Mouse (Mus musculus) hindbrain, embryonic 12.5 days (tissue): ENCODE results near the gene Ap2b1. TPM values are rescaled to one million over a fixed set of nuclear protein-coding genes. Genes with fewer than 3 reads are reported as not detected.
A peak's percentile ranks its signal among the peaks of the same experiment; 100 is the strongest.

ENCODE experiments used
- ATAC-seq: fragments of 200-750 bp; cut with Nextera tagmentation; 2 replicates; pipeline ENCODE4 v1.8.0; 2017; ENCODE audit warnings: moderate TSS enrichment; ENCODE audit not compliant: low FRiP score
- H3K27ac ChIP-seq: fragments of 300-500 bp; sonication (generic); 2 replicates; pipeline ENCODE4 v1.5.1; 2016; ENCODE audit warnings: mild to moderate bottlenecking
- H3K27me3 ChIP-seq: fragments of 300-500 bp; sonication (generic); 2 replicates; pipeline ENCODE4 v1.6.1; 2016; ENCODE audit warnings: mild to moderate bottlenecking
- H3K36me3 ChIP-seq: fragments of 300-500 bp; sonication (generic); 2 replicates; pipeline ENCODE4 v1.6.1; 2016; ENCODE audit warnings: mild to moderate bottlenecking
- H3K4me1 ChIP-seq: fragments of 300-500 bp; sonication (generic); 2 replicates; pipeline ENCODE4 v1.6.1; 2016
- H3K4me2 ChIP-seq: fragments of 300-500 bp; sonication (generic); replicated peaks from 2 replicates; pipeline ENCODE4 v1.6.1; 2016; ENCODE audit warnings: mild to moderate bottlenecking
- H3K4me3 ChIP-seq: fragments of 300-500 bp; sonication (generic); 2 replicates; pipeline ENCODE4 v1.5.1; 2016; ENCODE audit warnings: mild to moderate bottlenecking
- H3K9ac ChIP-seq: fragments of 300-500 bp; sonication (generic); 2 replicates; pipeline ENCODE4 v1.6.1; 2016; ENCODE audit warnings: mild to moderate bottlenecking, moderate library complexity
- H3K9me3 ChIP-seq: fragments of 300-500 bp; sonication (generic); replicated peaks from 2 replicates; pipeline ENCODE4 v1.6.1; 2016; ENCODE audit warnings: mild to moderate bottlenecking
- WGBS: fragments of 180-500 bp; shearing (Covaris S2); methylation state at CpG from one replicate; pipeline ENCODE4 v1.1.7; 2016; 5-methylcytosine and 5-hydroxymethylcytosine counted together
- polyA plus RNA-seq: library from polyadenylated mRNA; unstranded; fragments of >200 nt; fragmentation: Nextera tagmentation; extraction: Ambion mirVana; gene quantifications from 2 replicates; pipeline ENCODE4 v1.2.1, GENCODE M21; 2016

The Ap2b1 gene
- polyA plus RNA-seq, 1 experiment from 2014 or later = 113 TPM

GRCm38 (mm10) chr11:83437377-83437776 is 138.6 kb downstream of the Ap2b1 start, which contains the start of gene 1700020L24Rik:
Gene 1700020L24Rik (plus strand): TSS chr11:83437677.
- H3K4me2 ChIP-seq = no peak within 1 kb of the TSS
- H3K27me3 ChIP-seq = peaks cover 20% of the 10 kb centered on the region
- no peak within 1 kb of the TSS for H3K9ac ChIP-seq
- no peak within 1 kb of the TSS for H3K4me3 ChIP-seq
- H3K36me3 ChIP-seq = no peaks in the 10 kb centered on the region
- H3K9me3 ChIP-seq = no peaks in the 10 kb centered on the region
- 73% methylated on average over 1 of the region's 1 CpGs for WGBS
- H3K4me1 ChIP-seq = peaks cover under 1% of the 10 kb centered on the region; the same call in 1 of the 2 replicates
- no peak within 1 kb of the TSS for H3K27ac ChIP-seq
- no peak for ATAC-seq

DNA sequence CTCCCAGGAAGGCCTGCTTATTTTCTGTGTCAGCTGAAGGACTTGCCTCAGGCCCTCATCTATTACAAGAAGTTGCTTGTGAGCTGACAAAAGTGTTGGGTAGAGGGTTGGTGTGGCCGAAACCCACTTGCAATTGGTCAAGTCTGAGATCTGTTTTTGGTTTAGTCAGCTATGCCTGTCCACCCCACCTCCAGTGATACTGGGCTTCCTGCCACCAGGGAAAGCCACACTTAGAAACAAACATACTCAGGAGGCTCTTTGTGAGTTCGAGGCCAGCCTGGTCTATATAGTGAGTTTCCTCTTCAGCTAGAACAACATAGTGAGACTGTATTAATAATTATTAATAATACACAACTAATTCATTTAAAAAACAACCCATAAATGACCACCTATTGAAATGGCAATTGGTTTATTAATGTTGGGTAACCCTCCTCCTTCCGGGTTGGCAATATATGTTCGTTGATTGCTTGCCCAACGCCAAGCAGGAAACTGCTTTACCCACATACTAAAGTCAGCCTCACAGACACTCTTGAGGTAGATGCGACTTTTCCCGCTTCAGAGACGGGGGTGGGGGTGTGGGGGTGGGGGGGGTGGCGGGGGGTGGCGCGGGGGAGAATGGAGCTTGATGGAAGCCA is 140.7 kb downstream of the Ap2b1 start:
- no peaks in the 10 kb centered on the region for H3K9me3 ChIP-seq
- H3K4me1 ChIP-seq = peaks cover 7% of the 10 kb centered on the region
- H3K36me3 ChIP-seq = no peaks in the 10 kb centered on the region
- ATAC-seq = no peak
- H3K27me3 ChIP-seq = peaks cover 42% of the 10 kb centered on the region
- H3K4me2 ChIP-seq = peak overlapping the region; percentile 80
- H3K9ac ChIP-seq = peak overlapping the region; percentile 60
- peak overlapping the region; percentile 50 for H3K4me3 ChIP-seq
- H3K27ac ChIP-seq = no peak overlapping the region
- 33% methylated on average over 11 of the region's 11 CpGs for WGBS

DNA sequence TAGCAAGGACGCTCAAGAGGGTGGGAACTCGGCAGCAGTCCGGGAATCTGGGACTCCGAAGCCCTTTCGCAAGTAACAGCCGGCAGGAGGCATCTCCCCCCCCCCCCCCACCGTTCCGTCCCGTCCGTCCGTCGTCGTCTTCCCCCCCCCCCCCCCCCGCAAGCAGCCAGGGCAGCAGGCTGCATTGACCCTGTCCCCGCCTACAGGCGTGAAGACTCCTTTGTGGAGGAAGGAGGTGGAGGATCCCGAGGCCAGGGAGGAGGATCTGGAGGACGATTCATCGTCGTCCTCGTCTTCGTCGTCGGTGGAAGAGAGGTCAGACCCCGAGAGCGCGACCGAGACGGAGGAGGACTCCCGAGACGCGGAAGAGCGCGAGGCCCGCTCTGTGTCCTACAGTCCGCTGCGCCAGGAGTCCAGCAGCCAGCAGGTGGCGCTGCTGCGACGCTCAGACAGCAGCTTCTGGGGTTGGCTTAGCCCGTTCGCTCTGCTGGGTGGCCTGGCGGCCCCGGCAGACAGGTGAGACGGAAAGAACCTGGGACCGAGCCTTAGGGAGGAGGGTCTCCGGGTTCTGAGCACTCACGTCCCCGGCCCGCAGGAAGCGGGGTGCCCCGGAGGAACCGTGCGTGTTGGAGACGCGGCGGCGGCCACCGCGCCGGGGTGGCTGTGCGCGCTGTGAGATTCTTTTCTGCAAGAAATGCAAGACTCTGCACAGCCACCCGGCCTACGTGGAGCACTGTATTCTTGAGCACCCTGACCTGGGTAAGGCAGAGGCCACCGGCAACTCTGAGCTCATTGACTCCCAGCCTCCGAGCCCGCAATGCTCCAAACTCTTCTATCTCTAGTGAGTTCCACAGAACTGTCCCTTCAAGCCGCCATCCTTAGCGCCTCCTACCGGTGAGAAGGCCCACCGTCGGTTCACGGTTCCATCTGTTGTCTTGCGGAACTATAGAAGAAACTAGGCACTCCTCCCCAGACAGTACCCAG is 141.5 kb downstream of the Ap2b1 start:
- Histone ChIP-seq H3K27me3 (peaks cover 50% of the 10 kb centered on the region), H3K36me3 (no peaks in the 10 kb centered on the region), H3K9me3 (no peaks in the 10 kb centered on the region), H3K4me1 (peaks cover 10% of the 10 kb centered on the region), H3K4me2 (peak overlapping the region; percentile 80), H3K9ac (peak overlapping the region; percentile 60), H3K27ac (no peak overlapping the region), H3K4me3 (peak overlapping the region; percentile 50)
- 0% methylated on average over 64 of the region's 75 CpGs for WGBS
- ATAC-seq = peak; percentile 93

DNA sequence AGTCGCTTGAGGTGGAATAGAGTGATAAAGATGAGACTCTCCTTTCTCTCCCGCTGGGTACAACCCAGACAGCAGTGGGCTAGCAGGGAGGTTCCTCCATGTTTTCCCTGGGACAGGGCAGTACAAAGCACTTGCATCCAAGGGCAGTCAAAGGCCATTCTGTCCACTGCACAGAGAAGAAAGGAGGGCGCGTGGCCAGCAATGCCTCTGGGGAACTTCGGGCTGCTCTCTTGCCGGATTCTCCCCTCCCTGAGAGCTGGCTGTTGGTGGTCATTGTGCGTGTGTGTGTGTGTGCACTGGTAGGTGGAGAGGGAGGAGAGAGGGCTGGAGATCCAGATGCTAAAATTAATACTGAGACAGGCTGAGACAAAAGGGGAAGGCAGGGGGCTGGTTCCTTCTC is 142.4 kb downstream of the Ap2b1 start:
- Histone ChIP-seq H3K4me2 (peak overlapping the region; percentile 80; the same call in 1 of the 2 replicates), H3K9me3 (no peaks in the 10 kb centered on the region), H3K27ac (no peak overlapping the region), H3K9ac (no peak overlapping the region), H3K4me1 (peaks cover 10% of the 10 kb centered on the region), H3K27me3 (peaks cover 56% of the 10 kb centered on the region), H3K36me3 (no peaks in the 10 kb centered on the region), H3K4me3 (no peak overlapping the region)
- no peak for ATAC-seq
- 38% methylated on average over 7 of the region's 7 CpGs for WGBS

- Histone ChIP-seq H3K27ac (no peak overlapping the region), H3K9ac (no peak overlapping the region), H3K4me3 (peak overlapping the region; percentile 24), H3K4me2 (peak overlapping the region; percentile 46), H3K27me3 (peaks cover 61% of the 10 kb centered on the region), H3K9me3 (no peaks in the 10 kb centered on the region), H3K4me1 (peaks cover 13% of the 10 kb centered on the region), H3K36me3 (no peaks in the 10 kb centered on the region)
- ATAC-seq = no peak
- 15% methylated on average over 29 of the region's 29 CpGs for WGBS
Observed at GRCm38 (mm10) chr11:83442596-83443267, 143.9 kb downstream of the Ap2b1 start.

DNA sequence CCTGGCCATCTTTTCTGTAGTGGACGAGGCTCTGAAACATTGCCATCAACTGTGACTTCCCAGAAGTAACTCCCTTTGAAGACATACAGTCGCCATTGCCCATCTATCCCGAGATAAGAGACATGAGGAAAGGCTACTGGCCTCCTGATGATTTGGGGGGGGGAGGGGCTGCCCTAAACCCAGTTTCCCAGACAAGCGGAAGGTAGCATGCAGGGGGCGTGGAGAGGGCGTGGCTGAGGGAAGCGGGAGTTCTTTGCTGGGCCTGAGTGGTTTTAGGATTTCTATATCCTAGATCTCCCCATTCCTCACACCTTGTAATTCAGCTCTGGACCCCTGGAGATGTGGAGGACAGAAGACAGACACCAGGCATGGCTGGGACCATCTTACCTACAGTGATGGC is 145.0 kb downstream of the Ap2b1 start:
- Histone ChIP-seq H3K9ac (no peak overlapping the region), H3K9me3 (no peaks in the 10 kb centered on the region), H3K27ac (no peak overlapping the region), H3K36me3 (no peaks in the 10 kb centered on the region), H3K4me3 (no peak overlapping the region), H3K4me1 (peaks cover 23% of the 10 kb centered on the region), H3K27me3 (peaks cover 56% of the 10 kb centered on the region), H3K4me2 (no peak overlapping the region)
- WGBS = 11% methylated on average over 7 of the region's 7 CpGs
- ATAC-seq = no peak

GRCm38 (mm10) chr11:83445001-83445400 is 146.2 kb downstream of the Ap2b1 start:
- Histone ChIP-seq H3K9me3 (no peaks in the 10 kb centered on the region), H3K9ac (no peak overlapping the region), H3K4me3 (peak overlapping the region; percentile 11), H3K27me3 (peaks cover 56% of the 10 kb centered on the region), H3K27ac (no peak overlapping the region), H3K36me3 (no peaks in the 10 kb centered on the region), H3K4me2 (peak overlapping the region; percentile 35), H3K4me1 (peaks cover 30% of the 10 kb centered on the region)
- ATAC-seq = no peak
- WGBS = 23% methylated on average over 19 of the region's 19 CpGs

DNA sequence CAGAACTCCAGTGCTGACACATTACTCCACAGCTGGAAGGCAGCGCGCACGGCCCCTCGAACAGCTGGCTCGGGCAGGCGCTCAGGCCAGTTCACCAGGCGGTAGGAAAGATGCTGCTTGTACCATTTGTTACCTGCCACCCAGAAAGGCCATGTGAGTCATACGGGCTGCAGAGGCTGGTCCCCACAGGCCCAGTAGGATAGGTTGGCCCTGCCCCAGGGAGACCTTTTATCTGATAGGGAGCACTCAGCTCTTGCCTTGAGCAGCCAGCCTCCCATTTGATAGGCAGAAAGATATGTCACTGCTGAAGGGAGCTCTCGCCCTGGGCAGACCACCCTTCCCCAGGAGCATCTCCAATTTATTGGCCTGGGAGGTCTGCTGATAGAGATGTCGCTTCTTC is 148.8 kb downstream of the Ap2b1 start:
- Histone ChIP-seq H3K27ac (no peak overlapping the region), H3K36me3 (no peaks in the 10 kb centered on the region), H3K9me3 (no peaks in the 10 kb centered on the region), H3K9ac (no peak overlapping the region; the same call in 1 of the 2 replicates), H3K4me1 (peaks cover 28% of the 10 kb centered on the region), H3K27me3 (peaks cover 38% of the 10 kb centered on the region), H3K4me2 (no peak overlapping the region), H3K4me3 (no peak overlapping the region)
- WGBS = 64% methylated on average over 10 of the region's 10 CpGs
- ATAC-seq = no peak

- Histone ChIP-seq H3K4me3 (no peak overlapping the region), H3K36me3 (no peaks in the 10 kb centered on the region), H3K4me2 (no peak overlapping the region), H3K27ac (no peak overlapping the region), H3K9me3 (no peaks in the 10 kb centered on the region), H3K9ac (no peak overlapping the region; the same call in 1 of the 2 replicates), H3K4me1 (peaks cover 26% of the 10 kb centered on the region), H3K27me3 (peaks cover 32% of the 10 kb centered on the region)
- no peak for ATAC-seq
- WGBS = 37% methylated on average over 16 of the region's 16 CpGs
Observed at GRCm38 (mm10) chr11:83448021-83448926, 149.4 kb downstream of the Ap2b1 start.

- Histone ChIP-seq H3K27ac (no peak overlapping the region), H3K9me3 (no peaks in the 10 kb centered on the region), H3K4me1 (peaks cover 26% of the 10 kb centered on the region), H3K36me3 (no peaks in the 10 kb centered on the region), H3K27me3 (peaks cover 26% of the 10 kb centered on the region), H3K9ac (no peak overlapping the region), H3K4me3 (no peak overlapping the region), H3K4me2 (no peak overlapping the region)
- no peak for ATAC-seq
Observed at GRCm38 (mm10) chr11:83448927-83449236, 150.1 kb downstream of the Ap2b1 start.

- ATAC-seq = no peak
- H3K27me3 ChIP-seq = peaks cover 21% of the 10 kb centered on the region
- H3K4me2 ChIP-seq = no peak overlapping the region
- peaks cover 26% of the 10 kb centered on the region for H3K4me1 ChIP-seq
- no peaks in the 10 kb centered on the region for H3K9me3 ChIP-seq
- no peak overlapping the region for H3K9ac ChIP-seq
- no peak overlapping the region for H3K27ac ChIP-seq
- whole genome bisulfite sequencing = 45% methylated on average over 4 of the region's 4 CpGs
- H3K36me3 ChIP-seq = no peaks in the 10 kb centered on the region
- no peak overlapping the region for H3K4me3 ChIP-seq
Observed at GRCm38 (mm10) chr11:83449298-83449697, 150.5 kb downstream of the Ap2b1 start.
